Mouse (Mus musculus): Measurements from ENCODE around the gene Cdk6. TPM values are rescaled to one million over a fixed set of nuclear protein-coding genes. Genes with fewer than 3 reads are reported as not detected.

Cdk6 gene
- total RNA-seq, 2 experiments from 2014 or later: 39.0 to 43.4 TPM

- DNase-seq (ENCODE audit: low spot score in 2 of 2): no peak
These were observed 141.2 kb downstream of the Cdk6 start for GRCm38 (mm10) chr5:3482474-3482873.

- DNase-seq (ENCODE audit: low spot score in 2 of 2): no peak
These were observed 141.9 kb downstream of the Cdk6 start for GRCm38 (mm10) chr5:3483054-3483722.

- DNase-seq (ENCODE audit: low spot score in 2 of 2): no peak
These were observed 145.4 kb downstream of the Cdk6 start for GRCm38 (mm10) chr5:3486579-3487282.

DNA sequence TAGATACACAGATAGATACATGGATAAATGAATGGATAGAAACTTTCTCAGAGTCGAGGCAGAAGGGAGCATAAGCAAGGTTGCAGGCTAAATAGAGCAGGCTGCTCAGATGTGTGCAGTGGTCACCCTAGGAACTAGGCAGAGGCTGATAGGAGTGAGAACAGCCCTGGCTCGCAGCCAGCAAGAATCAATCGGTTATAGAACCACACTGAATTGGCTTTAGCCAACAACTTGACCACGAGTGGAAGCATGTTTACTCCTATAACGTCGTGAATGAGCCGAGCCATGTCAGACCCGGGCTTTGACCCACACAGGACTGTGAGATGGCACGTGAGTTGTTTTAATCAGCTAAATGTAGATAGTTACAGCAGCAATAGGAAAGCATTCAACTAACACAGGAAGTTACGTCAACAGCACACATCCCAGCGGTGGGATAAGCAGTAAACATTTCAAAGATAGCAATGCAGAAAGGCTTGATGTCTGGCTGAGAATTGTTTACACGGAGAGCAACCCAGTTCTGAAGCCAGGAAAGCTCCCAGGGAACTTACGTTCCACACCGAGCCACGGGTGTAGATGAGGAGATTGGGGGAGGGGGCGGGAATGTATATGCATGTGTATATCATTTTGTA, 147.0 kb downstream of the Cdk6 start:
- DNase-seq (ENCODE audit: low spot score in 2 of 2): no peak

DNA sequence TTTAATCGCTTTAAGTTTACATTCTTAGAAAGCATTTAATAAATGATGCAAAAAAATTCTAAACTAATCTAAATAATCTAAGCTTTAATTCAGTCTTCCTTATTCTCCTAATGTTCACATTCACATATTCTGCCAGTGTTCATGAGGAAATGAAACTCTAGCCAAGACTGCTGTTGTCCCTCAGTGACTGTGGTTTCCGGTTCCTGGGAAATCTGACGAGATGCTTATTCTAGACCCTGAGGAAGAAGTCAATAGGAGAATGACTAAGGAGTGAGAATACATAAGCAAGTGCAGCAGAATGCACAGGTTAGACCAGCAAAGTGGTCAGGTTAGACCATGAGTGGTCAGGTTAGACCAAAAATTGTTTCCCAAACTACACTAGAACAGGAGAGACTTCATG, 149.1 kb downstream of the Cdk6 start:
- DNase-seq (ENCODE audit: low spot score in 2 of 2): no peak

GRCm38 (mm10) chr5:3491084-3491483, 149.8 kb downstream of the Cdk6 start:
- peak in 1 of 2 experiments; percentile 44 for DNase-seq (ENCODE audit: low spot score in 2 of 2)

DNA sequence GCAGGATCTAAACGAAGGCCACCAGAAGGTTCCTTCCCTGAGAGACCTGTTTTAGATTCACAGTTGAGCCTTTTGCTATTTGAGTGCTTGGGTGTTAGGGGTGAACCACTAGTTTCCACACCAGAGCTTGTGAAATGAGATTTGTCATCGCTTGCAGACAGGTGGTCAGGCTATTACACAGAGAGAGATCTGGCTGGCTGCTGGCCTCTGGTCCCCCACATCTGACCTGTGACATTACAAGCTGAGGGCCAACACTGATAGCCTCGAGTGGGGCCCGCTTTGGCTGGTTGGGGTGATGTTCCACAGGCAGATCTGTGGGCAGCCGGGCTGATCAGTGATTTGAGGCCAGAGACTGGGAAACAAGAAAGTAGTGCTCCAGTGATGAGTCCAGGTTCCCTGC, 150.6 kb downstream of the Cdk6 start:
- no peak for DNase-seq (ENCODE audit: low spot score in 2 of 2)

DNA sequence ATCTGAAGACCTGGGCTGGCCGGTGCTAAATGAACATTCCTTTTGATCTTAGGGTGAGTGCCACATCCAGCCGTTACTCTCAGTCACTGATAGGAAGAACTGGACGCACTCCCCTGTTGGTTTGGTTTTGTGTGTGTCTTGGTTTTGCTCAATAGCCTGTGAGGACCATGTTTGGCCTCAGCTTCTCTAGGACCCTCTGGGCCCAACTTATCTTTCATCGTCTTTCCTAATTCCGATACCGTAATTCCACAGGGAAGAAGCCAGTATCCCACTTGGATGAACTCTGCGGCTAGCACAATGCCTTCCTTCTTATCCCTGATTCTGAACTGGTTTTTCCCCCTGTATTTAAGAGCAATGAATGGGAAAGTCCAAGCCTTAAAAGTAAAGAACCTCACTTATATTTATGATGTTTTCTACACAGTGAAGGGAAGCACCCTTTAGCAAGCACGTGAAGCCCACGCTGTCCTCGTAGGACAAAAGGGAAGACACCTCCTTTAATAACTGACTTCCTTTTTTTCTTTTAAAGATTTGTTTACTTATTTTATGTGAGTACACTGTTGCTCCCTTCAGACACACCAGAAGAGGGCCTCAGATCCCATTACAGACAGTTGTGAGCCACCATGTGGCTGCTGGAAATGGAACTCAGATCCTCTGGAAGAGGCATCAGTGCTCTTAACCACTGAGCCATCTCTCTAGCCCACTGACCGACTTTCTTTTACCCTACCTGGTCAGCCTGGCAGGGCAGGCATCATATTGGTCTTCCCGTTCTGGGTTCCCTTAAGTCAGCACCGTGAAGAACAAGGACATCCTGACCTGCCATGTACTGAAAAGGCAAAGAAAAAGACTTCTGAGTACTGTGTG, 151.7 kb downstream of the Cdk6 start:
- DNase-seq (ENCODE audit: low spot score in 2 of 2): no peak

- DNase-seq (ENCODE audit: low spot score in 2 of 2): no peak
These were observed 152.7 kb downstream of the Cdk6 start for GRCm38 (mm10) chr5:3493968-3494367.

- DNase-seq (ENCODE audit: low spot score in 2 of 2): no peak
These were observed 153.3 kb downstream of the Cdk6 start for GRCm38 (mm10) chr5:3494452-3495187.

DNA sequence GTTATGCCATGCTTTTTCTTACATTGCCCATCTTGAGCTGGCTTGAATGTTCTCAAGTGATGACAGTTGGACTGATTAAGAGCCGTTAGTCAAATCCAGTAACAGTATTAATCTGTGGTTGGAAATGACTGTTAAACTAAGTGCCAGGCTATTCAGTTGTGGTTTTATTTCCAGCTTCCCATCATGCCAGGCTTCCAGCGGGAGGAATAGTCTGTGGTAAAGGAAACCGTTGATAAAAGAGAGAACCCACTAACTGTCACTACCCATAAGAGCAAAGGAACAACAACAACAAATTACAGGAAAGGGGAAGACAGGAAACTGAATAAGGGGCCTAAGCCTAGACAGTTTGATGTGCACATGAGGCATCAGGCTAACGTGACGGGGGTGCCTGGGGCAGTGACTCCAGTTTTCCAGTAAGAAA, 156.2 kb downstream of the Cdk6 start:
- no peak for DNase-seq (ENCODE audit: low spot score in 2 of 2)

- DNase-seq (ENCODE audit: low spot score in 2 of 2): no peak
These were observed 159.0 kb downstream of the Cdk6 start for GRCm38 (mm10) chr5:3500298-3500697.

GRCm38 (mm10) chr5:3500957-3501563, 159.8 kb downstream of the Cdk6 start:
- no peak for DNase-seq (ENCODE audit: low spot score in 2 of 2)

DNA sequence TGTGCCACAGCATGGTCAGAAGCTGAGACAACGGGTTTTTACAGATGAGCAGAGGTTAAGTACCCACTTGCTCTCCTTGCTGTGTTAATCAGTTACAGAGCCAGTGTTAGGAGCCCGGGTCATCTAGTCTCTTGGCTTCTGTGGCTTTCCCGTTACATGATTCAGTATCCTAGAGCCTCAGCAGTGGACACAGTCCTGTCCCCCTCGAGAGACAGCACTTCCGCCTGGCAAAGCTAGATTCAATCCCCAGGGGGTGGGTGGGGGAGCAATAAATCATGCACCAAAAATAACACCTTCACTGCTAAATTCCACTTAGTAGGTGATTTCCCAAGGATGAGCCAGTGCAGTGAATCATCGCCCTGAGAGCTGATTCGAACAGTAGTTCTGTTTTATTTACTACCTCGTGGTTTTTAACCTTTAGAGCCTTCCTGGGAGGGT, 160.3 kb downstream of the Cdk6 start:
- DNase-seq (ENCODE audit: low spot score in 2 of 2): no peak

- no peak for DNase-seq (ENCODE audit: low spot score in 2 of 2)
These were observed 161.5 kb downstream of the Cdk6 start for GRCm38 (mm10) chr5:3502610-3503350.

- no peak for DNase-seq (ENCODE audit: low spot score in 2 of 2)
These were observed 162.1 kb downstream of the Cdk6 start for GRCm38 (mm10) chr5:3503373-3503772.

DNA sequence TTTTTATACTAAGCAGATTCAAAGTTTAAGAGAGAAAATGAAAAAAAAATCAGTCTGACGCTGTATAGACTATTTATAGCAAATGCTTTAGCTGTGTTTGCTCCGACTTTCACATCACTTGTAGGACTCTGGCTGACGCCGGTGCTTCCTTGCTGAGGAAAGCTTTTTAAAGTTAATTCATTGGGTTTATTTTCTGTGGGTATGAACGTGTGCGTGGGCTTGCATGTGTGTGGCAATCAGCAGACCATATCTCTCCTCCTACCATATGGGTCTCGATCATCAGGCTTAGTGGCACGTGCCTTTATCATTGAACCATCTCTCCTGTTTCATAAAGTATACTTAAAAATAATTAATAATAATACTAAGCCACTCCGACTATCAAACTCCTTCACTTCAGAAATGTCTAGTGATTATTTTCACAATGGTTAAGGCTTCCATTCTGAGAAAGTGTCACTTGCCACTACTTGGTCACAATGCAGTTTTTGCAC, 162.6 kb downstream of the Cdk6 start:
- no peak for DNase-seq (ENCODE audit: low spot score in 2 of 2)

GRCm38 (mm10) chr5:3504453-3504852, 163.2 kb downstream of the Cdk6 start:
- no peak for DNase-seq (ENCODE audit: low spot score in 2 of 2)

- no peak for DNase-seq (ENCODE audit: low spot score in 2 of 2)
These were observed 164.3 kb downstream of the Cdk6 start for GRCm38 (mm10) chr5:3505553-3505952.

Data from adrenal gland, postnatal 4 days (tissue).